Mouse (Mus musculus): Measurements from ENCODE around the gene Prl5a1. TPM values are rescaled to one million over a fixed set of nuclear protein-coding genes. Genes with fewer than 3 reads are reported as not detected.

Gene Prl5a1
- not detected for total RNA-seq (2018; cell fraction: chromatin; rRNA removed)
- total RNA-seq (2018; cell fraction: cytosol; rRNA removed): not detected
- not detected for total RNA-seq (2018; cell fraction: nucleus; rRNA removed)
- polyA plus RNA-seq (2018): not detected in 3 replicates

DNA sequence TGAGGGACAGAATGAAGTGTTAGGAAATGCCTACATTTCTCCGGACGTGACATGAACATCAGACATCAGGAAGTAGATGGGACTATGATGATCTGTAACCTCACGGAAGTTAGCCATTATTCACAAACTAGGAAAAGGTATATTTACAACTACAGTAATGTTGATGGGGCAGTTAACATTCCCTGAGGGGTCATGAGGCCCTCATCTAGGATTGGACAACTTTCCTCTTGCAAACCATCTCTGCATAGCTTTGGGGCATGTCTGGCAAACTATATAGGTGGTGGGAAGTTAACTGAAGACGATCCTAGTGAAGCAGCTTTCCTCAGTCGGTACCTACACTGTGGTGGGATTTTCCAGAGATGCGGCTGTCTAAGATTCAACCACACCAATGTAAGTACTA, at the start of gene Prl5a1:
Gene Prl5a1, plus strand, starts transcription at position 301 of the 400 bp plus-strand sequence.
- Histone ChIP-seq H3K79me2 (ENCODE audit: inconsistent target) (no peaks in the 10 kb centered on the region), H3K36me3 (ENCODE audit: inconsistent target) (no peaks in the 10 kb centered on the region), H3K4me3 (ENCODE audit: inconsistent target) (no peak within 1 kb of the TSS), H3K27ac (no peak within 1 kb of the TSS)
- 95% methylated on average over 6 of the region's 6 CpGs for WGBS (ENCODE audit: missing documents)

DNA sequence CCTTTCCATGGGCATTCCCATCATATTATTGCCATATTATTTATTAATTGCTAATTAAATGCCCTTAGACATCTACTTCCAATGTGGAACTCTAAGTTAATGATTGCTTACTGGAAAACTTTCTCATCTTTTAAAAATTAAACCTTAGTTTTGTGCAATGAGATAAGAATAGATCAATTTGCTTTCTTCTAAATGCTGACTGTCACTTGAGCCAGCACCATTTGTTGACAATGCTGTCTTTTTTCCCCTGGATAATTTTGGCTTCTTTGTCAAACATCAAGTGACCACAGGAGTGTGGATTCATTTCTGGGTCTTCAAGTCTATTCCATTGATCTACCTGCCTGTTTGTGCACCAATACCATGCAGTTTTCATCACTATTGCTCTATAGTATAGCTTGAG, 46.1 kb upstream of the Prl5a1 start:
- no peaks in the 10 kb centered on the region for H3K36me3 ChIP-seq (ENCODE audit: inconsistent target)
- no peaks in the 10 kb centered on the region for H3K79me2 ChIP-seq (ENCODE audit: inconsistent target)
- H3K4me3 ChIP-seq (ENCODE audit: inconsistent target): no peak overlapping the region
- no peak overlapping the region for H3K27ac ChIP-seq

DNA sequence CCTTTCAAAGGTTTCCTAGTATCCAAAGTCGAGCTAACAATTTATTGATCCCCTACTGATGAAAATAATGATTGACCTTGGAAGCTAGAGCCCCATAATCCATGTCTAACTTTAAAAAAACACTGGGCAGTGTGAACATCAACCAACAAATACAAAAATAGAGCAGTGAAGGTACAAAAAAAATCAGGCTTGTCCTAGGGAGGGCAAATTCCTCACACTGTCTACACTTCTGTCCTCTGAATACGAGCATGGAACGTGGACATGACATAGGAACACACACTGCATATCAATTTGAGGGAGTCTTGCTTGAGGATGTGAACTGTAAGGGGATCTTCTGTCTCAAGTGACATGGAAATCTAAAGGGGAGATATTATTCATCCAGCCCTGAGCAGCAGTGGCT, 33.7 kb upstream of the Prl5a1 start:
- no peaks in the 10 kb centered on the region for H3K79me2 ChIP-seq (ENCODE audit: inconsistent target)
- 88% methylated on average over 3 of the region's 3 CpGs for WGBS (ENCODE audit: missing documents)
- H3K4me3 ChIP-seq (ENCODE audit: inconsistent target): no peak overlapping the region
- no peak overlapping the region for H3K27ac ChIP-seq
- H3K36me3 ChIP-seq (ENCODE audit: inconsistent target): no peaks in the 10 kb centered on the region

GRCm38 (mm10) chr13:28132781-28133180, 9.5 kb upstream of the Prl5a1 start:
- Histone ChIP-seq H3K4me3 (ENCODE audit: inconsistent target) (no peak overlapping the region), H3K36me3 (ENCODE audit: inconsistent target) (no peaks in the 10 kb centered on the region), H3K27ac (no peak overlapping the region), H3K79me2 (ENCODE audit: inconsistent target) (no peaks in the 10 kb centered on the region)
- 80% methylated on average over 2 of the region's 2 CpGs for WGBS (ENCODE audit: missing documents)

- Histone ChIP-seq H3K36me3 (ENCODE audit: inconsistent target) (no peaks in the 10 kb centered on the region), H3K4me3 (ENCODE audit: inconsistent target) (no peak overlapping the region), H3K27ac (no peak overlapping the region), H3K79me2 (ENCODE audit: inconsistent target) (no peaks in the 10 kb centered on the region)
These were observed 6.5 kb upstream of the Prl5a1 start for GRCm38 (mm10) chr13:28135790-28136189.

Other genes starting within 250 kb of the Prl5a1 start
- not detected in 3 replicates for gene Prl4a1, start 126.3 kb upstream of the Prl5a1 start, polyA plus RNA-seq (2018)
- 0.43 to 6.4 TPM (median 5.0 TPM) in 3 replicates for gene Gm11361, start 115.0 kb downstream of the Prl5a1 start, polyA plus RNA-seq (2018)

Data from macrophage (primary cell).